Mouse (Mus musculus): ENCODE data around the gene Plekhj1.

DNA sequence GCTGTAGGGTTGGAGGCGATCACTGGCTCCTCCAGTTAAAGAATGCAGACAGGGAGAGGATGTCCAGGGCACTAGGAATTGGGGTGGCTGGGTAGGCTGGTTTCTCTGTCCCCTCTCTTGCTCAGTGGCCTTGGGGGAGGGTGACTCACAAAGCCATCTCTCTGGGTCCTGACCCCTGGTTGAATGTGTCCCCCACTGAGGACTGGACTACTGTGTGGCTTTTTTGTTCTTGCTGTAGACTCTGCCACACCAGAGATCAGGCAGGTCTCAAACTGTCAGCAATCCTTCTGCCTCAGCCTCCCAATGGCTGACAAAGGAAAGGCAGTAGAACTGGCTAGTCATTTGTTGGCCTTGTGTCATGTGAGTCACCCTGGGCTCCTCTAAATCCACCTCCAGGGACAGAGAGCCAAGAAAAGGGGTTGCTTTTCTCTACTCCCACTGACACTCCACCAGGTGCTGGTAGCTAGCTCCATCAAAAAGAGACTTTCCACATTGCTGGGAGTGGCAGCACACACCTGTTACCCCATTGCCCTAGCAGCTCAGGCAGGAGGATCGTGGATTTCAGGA is 40.0 kb upstream of the Plekhj1 start:
- no peak for TF ChIP-seq CTCF (IDR thresholded peaks at IDR 0.05; ENCODE audit: extremely low read depth, insufficient read depth, low read length)
- no peak for TF ChIP-seq POLR2A (IDR thresholded peaks at IDR 0.05; ENCODE audit: extremely low read depth, insufficient read depth, low read length)
